Mouse (Mus musculus) small intestine, adult 2 months (tissue): ENCODE data around the gene Nr5a1. TPM values are rescaled to one million over a fixed set of nuclear protein-coding genes. Genes with fewer than 3 reads are reported as not detected.

Experiments
- H3K27ac ChIP-seq: fragments of 200-500 bp; 2 replicates; pipeline ENCODE4 v1.5.1; 2012; ENCODE audit warnings: low read depth, low read length, control low read depth, inconsistent platforms; ENCODE audit not compliant: insufficient read depth
- H3K27me3 ChIP-seq: fragments of 200-500 bp; 2 replicates; pipeline ENCODE4 v1.6.1; 2012; ENCODE audit warnings: mild to moderate bottlenecking, moderate library complexity, low read length, inconsistent platforms; ENCODE audit not compliant: control insufficient read depth, insufficient read depth
- H3K36me3 ChIP-seq: fragments of 200-500 bp; 2 replicates; pipeline ENCODE4 v1.6.1; 2012; ENCODE audit warnings: mild to moderate bottlenecking, low read length, control low read depth, inconsistent platforms; ENCODE audit not compliant: control insufficient read depth, insufficient read depth
- H3K4me1 ChIP-seq: fragments of 200-500 bp; 2 replicates; pipeline ENCODE4 v1.6.1; 2012; ENCODE audit warnings: low read length, inconsistent platforms, mixed read lengths; ENCODE audit not compliant: control insufficient read depth, insufficient read depth, insufficient read length
- H3K4me3 ChIP-seq: fragments of 200-500 bp; 2 replicates; pipeline ENCODE4 v1.5.1; 2012; ENCODE audit warnings: low read depth, mild to moderate bottlenecking, control low read depth, inconsistent platforms, low read length, moderate library complexity
- CTCF ChIP-seq: fragments of 200-500 bp; IDR thresholded peaks from 2 replicates; pipeline ENCODE4 v1.5.1; 2012; ENCODE audit warnings: low read depth, mild to moderate bottlenecking, control low read depth, inconsistent platforms, low read length, moderate library complexity, mixed read lengths; ENCODE audit not compliant: insufficient replicate concordance, insufficient read length; ENCODE audit errors: extremely low read depth
- POLR2A ChIP-seq: fragments of 200-500 bp; IDR thresholded peaks from 2 replicates; pipeline ENCODE4 v1.6.1; 2012; ENCODE audit warnings: low read depth, mild to moderate bottlenecking, control low read depth, inconsistent platforms, low read length, moderate library complexity
- WGBS: fragments of 180-500 bp; shearing (Covaris S2); methylation state at CpG from one replicate; pipeline ENCODE4 v1.1.7; 2018; 5-methylcytosine and 5-hydroxymethylcytosine counted together
- polyA plus RNA-seq: library from polyadenylated mRNA; depleted of rRNA; stranded (reverse); fragments of >200 nt; gene quantifications from 2 replicates; pipeline ENCODE4 v1.2.3, GENCODE M21; 2012

Nr5a1 gene
- polyA plus RNA-seq, 1 experiment: 0.15 TPM

DNA sequence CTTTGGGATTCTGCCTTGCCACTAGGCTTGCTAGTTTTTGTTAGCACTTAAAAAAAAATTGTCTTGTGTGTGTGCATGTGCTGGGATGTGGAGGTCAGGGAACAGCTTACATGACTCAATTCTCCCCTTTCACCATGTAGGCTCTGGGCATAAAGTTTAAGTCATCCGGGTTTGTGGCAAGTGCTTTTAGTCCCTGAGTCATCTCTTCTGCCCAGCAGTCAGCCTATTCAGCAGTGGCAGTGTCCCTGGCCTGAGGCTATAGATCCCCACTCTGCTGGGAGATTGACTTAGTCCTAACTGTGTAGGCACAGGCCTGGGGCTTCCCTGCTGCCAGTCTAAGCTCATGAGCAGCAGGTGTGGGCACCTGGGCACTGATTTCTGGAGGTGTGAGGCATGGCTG is 24.5 kb downstream of the Nr5a1 start:
- TF ChIP-seq CTCF: no peak
- no peak for TF ChIP-seq POLR2A
- WGBS: 72% methylated on average over 1 of the region's 1 CpGs
- no peak overlapping the region for H3K4me3 ChIP-seq
- 0 out of 2 replicates have a peak, but pooled peaks cover 2% of the 10 kb centered on the region for H3K4me1 ChIP-seq
- H3K27ac ChIP-seq: no peak overlapping the region
- H3K27me3 ChIP-seq: no peaks in the 10 kb centered on the region
- no peaks in the 10 kb centered on the region for H3K36me3 ChIP-seq

DNA sequence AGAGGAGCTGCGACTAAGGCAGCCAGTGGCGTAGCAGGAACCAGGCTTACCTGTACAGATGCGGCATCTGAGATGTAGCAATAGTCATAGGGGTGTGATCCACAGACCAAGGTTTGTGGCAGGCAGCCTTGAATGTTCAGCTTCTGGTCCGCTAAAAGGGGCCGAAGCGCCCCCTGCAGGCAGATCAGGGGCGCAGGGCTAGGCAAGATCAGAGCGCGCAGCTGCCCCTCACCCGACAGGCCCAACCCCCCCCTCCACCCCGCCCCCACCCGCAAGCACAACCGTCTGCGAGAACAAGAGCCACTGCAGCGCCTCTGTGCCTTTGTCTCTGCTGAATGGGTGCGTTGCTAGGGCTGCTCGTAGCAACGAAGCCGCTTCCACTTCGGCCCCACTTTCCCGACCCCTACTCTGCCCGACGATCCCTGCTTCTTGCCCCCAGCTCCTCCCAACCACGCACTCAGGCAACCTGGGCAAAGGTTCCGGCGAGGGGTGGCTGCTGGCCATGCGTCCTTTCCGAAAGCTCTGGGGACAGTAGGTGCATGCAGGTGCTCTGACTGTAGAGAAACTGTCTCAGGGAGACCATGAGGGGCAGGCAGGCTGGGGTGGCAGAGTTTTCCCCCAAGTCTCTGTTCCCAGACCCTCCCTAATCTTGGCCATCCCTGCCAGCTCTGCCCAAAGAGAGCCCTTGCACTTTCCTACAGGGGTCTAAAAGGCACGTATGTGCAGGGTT is 25.4 kb downstream of the Nr5a1 start:
- H3K4me3 ChIP-seq: no peak overlapping the region

DNA sequence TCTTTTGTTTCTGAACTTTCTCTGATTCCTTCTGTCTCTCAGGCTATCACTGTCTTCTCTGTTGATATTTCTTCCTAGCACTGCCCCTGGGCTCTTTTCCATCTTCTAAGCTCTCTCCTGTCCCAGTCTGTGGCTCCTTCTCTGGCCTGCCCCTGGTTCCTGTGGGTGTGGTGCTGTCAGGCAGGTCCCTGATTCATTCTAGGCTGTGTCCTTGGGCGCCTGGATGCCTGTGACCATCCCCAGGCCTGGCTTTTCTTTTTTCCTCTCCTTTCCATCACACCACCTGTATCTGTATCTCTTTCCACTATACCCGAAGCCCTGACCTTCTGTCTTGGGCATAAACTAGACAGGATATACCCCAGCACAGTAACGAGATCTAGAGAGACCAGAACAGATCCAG is 28.6 kb downstream of the Nr5a1 start:
- Histone ChIP-seq H3K27ac (no peak overlapping the region), H3K4me3 (no peak overlapping the region), H3K27me3 (no peaks in the 10 kb centered on the region), H3K36me3 (no peaks in the 10 kb centered on the region), H3K4me1 (0 out of 2 replicates have a peak, but pooled peaks cover 2% of the 10 kb centered on the region)
- TF ChIP-seq CTCF (no peak), POLR2A (no peak)
- 60% methylated on average over 3 of the region's 3 CpGs for WGBS

More for the DNA sequence above, 25.4 kb downstream of the Nr5a1 start:
- WGBS: 7% methylated on average over 28 of the region's 29 CpGs
- Histone ChIP-seq H3K27ac (no peak overlapping the region), H3K4me1 (0 out of 2 replicates have a peak, but pooled peaks cover 2% of the 10 kb centered on the region), H3K27me3 (no peaks in the 10 kb centered on the region), H3K36me3 (no peaks in the 10 kb centered on the region)
- TF ChIP-seq POLR2A (no peak), CTCF (peak; percentile 14; the same call in 1 of the 2 replicates)

DNA sequence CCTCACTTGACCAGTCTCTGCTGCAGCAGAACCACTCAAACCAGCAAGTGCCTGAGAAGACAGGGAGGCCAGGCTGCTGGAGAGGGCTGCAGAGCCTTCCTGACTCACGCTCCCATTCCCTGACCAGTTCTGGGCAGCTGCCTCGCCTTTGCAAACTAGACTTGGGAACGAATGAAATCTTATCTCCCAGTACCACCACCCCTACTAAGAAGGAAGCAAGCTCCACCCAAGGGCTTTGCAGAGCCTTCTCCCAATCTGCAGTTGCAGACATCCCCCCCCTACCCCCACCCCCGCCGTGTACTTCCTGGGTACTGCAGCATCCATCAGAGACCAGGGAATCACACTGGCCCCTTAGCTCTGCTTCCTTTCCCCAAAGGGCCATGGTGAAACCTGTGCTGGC is 31.3 kb downstream of the Nr5a1 start:
- no peaks in the 10 kb centered on the region for H3K27me3 ChIP-seq
- H3K4me1 ChIP-seq: no peaks in the 10 kb centered on the region
- no peak for TF ChIP-seq CTCF
- TF ChIP-seq POLR2A: no peak
- H3K36me3 ChIP-seq: no peaks in the 10 kb centered on the region
- no peak overlapping the region for H3K27ac ChIP-seq
- H3K4me3 ChIP-seq: no peak overlapping the region
- 59% methylated on average over 5 of the region's 5 CpGs for WGBS

DNA sequence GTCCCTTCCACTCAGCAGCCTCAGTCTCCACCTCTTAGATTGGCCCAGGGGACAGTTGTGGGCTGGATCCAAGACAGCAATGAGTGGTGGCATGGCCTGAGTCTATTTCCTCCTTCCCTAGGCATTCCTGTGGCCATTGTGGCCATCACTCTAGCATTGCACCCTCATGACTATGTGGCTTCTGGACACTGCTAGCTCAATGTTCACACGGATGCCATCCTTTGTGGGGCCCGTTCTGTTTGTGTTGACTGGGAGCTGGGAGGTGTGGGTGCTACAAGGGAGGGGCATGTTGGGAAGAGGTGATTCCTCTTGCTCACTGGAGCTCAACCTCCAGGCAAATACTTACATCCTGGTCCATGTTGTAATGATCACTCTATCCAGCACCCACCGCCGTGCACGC is 32.1 kb downstream of the Nr5a1 start:
- H3K27me3 ChIP-seq: no peaks in the 10 kb centered on the region
- TF ChIP-seq CTCF (no peak), POLR2A (no peak)
- H3K4me1 ChIP-seq: no peaks in the 10 kb centered on the region
- WGBS: 87% methylated on average over 5 of the region's 5 CpGs
- no peaks in the 10 kb centered on the region for H3K36me3 ChIP-seq
- no peak overlapping the region for H3K4me3 ChIP-seq
- no peak overlapping the region for H3K27ac ChIP-seq

DNA sequence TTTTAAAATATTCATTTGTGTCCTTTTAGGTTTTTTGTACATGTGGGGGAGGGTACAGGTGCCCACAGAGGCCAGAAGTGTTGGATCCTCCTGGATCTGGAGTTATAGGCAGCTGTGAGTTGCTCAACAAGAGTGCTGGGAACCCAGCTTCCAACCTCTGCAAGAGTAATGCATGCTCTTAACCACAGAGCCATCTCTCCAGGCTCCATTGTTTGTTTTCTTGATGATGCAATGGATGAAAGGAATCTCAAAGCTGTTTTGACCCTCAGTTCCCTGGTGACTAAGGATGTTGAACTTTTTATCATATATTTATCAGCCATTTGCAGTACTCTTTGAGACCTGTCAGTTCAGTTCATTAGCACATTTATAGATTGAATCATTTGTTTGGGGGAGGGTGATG is 35.4 kb downstream of the Nr5a1 start:
- no peak for TF ChIP-seq CTCF
- no peak for TF ChIP-seq POLR2A
- H3K36me3 ChIP-seq: no peaks in the 10 kb centered on the region
- H3K27me3 ChIP-seq: no peaks in the 10 kb centered on the region
- H3K4me3 ChIP-seq: no peak overlapping the region
- no peak overlapping the region for H3K27ac ChIP-seq
- no peaks in the 10 kb centered on the region for H3K4me1 ChIP-seq

DNA sequence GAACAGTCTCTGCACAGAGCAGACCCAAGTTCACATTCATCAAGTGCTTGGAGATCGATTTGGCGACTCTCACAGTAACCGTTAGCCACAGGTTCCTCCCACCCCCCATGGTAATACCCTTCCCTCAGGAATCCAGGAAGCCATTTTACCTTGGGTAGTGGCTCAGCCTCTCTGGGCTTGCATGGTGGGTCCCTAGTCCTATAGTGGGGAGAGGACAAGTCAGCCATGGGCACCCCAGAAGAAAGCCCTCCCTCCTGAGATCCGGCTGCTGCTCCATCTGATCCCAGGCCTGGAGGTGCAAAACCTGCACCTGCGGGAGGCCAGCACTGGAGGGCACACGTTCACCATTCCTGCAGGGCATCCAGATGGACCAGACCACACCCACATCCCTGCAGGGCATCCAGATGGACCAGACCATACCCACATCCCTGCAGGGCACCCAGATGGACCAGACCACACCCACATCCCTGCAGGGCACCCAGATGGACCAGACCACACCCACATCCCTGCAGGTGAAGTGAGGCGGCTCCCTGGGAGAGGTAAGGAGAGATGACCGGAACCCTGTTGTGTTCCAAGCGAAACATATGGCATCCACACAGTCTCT is 38.9 kb downstream of the Nr5a1 start:
- 55% methylated on average over 9 of the region's 9 CpGs for WGBS
- TF ChIP-seq CTCF: peak; percentile 13; the same call in 1 of the 2 replicates
- no peak for TF ChIP-seq POLR2A
- no peak overlapping the region for H3K27ac ChIP-seq

DNA sequence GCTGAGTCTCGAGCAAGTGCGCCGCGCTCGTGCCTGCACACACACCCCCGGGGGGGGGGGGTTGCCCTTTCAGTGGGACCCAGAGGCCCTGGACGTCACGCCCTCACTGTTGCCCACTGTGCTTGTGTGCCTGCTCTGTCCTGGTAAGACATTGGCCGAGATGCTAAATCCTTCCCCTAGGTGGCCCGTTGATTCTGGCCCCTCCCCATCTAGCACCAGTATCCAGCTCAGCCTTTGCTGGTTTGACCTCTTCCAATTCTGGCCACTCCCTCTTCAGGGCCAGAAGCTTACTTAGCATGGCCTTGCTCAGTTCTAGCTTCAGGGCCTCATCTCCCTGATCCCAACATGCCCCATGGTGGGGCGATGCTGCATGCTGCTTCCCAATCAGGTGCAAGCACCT is 41.8 kb downstream of the Nr5a1 start:
- WGBS: 57% methylated on average over 11 of the region's 11 CpGs
- Histone ChIP-seq H3K27me3 (0 out of 2 replicates have a peak, but pooled peaks cover 11% of the 10 kb centered on the region), H3K4me3 (no peak overlapping the region), H3K4me1 (peaks cover 3% of the 10 kb centered on the region; the same call in 1 of the 2 replicates), H3K27ac (no peak overlapping the region), H3K36me3 (no peaks in the 10 kb centered on the region)
- no peak for TF ChIP-seq CTCF
- TF ChIP-seq POLR2A: no peak

More for the DNA sequence above, 38.9 kb downstream of the Nr5a1 start:
- no peaks in the 10 kb centered on the region for H3K27me3 ChIP-seq
- no peaks in the 10 kb centered on the region for H3K36me3 ChIP-seq
- H3K4me3 ChIP-seq: no peak overlapping the region
- no peaks in the 10 kb centered on the region for H3K4me1 ChIP-seq
